ENCODE assay signal across 22 mouse cellular contexts in the genomic region with DNA sequence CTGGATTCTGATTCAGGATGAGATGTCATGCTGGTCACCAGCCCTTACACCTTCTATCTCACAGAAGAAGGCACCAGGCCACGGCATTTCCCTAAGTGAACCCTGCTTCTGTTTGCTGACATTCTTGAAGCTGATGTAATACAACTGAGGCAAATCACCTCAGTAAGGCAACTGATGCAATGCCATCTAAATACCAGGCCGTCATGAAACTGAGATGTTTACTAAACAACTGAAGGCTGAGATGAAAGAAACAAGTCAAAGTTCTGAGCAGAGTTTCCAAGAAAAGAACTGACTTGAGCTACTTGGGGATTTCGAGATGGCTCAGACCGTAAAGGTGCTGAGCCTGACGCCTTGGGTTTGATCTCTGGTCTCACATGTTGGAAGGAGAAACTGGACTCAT.
"Had no signal": no experiment of that assay in that cellular context is flagged by ENCODE, and none has a peak within 500 bp of the region (broad histone marks: within the 10 kb centered on the region; RNA-seq: fewer than 3 reads in every experiment).

No protein-coding gene starts in this region.

- H3K27ac ChIP-seq: hindbrain, embryonic 13.5 days; hindbrain, embryonic 15.5 days; intestine, embryonic 15.5 days; layer of hippocampus, adult 2 months; limb, embryonic 13.5 days; limb, embryonic 15.5 days; liver, embryonic 12.5 days; liver, embryonic 14.5 days had no signal

- H3K36me3 ChIP-seq: heart, embryonic 10.5 days; heart, embryonic 12.5 days; hindbrain, embryonic 13.5 days; hindbrain, embryonic 15.5 days; intestine, embryonic 15.5 days; limb, embryonic 13.5 days; limb, embryonic 15.5 days; liver, embryonic 12.5 days had no signal

- H3K9ac ChIP-seq: heart, embryonic 12.5 days; hindbrain, embryonic 13.5 days; hindbrain, embryonic 15.5 days; intestine, embryonic 15.5 days; limb, embryonic 13.5 days; limb, embryonic 15.5 days; liver, embryonic 12.5 days; liver, embryonic 14.5 days had no signal

- H3K4me1 ChIP-seq: hindbrain, embryonic 13.5 days; hindbrain, embryonic 15.5 days; liver, embryonic 12.5 days had no signal

- H3K4me2 ChIP-seq: heart, embryonic 12.5 days; hindbrain, embryonic 13.5 days; hindbrain, embryonic 15.5 days; intestine, embryonic 15.5 days; limb, embryonic 13.5 days; limb, embryonic 15.5 days; liver, embryonic 12.5 days had no signal

- DNase-seq: gastrocnemius, postnatal 14 days; gastrocnemius, postnatal 36 days; heart, adult 11 months; heart, postnatal 10 days; heart, postnatal 36 days; kidney, adult 18-20 months; kidney, adult 8-10 months; kidney, postnatal 10 days; kidney, postnatal 25 days; kidney, postnatal 4 days; layer of hippocampus, postnatal 36 days; left cerebral cortex, postnatal 4 days had no signal

- H3K27me3 ChIP-seq: heart, embryonic 12.5 days; hindbrain, embryonic 13.5 days; hindbrain, embryonic 15.5 days; intestine, embryonic 15.5 days; limb, embryonic 13.5 days; limb, embryonic 15.5 days; liver, embryonic 12.5 days had no signal

- H3K9me3 ChIP-seq: heart, embryonic 10.5 days; heart, embryonic 12.5 days; hindbrain, embryonic 13.5 days; hindbrain, embryonic 15.5 days; intestine, embryonic 15.5 days; limb, embryonic 13.5 days; limb, embryonic 15.5 days; liver, embryonic 12.5 days had no signal

- H3K4me3 ChIP-seq: heart, embryonic 10.5 days; heart, embryonic 12.5 days; hindbrain, embryonic 13.5 days; hindbrain, embryonic 15.5 days; intestine, embryonic 15.5 days; layer of hippocampus, adult 2 months; limb, embryonic 13.5 days; limb, embryonic 15.5 days; liver, embryonic 12.5 days had no signal
